Mouse (Mus musculus) yolk sac, embryonic 10.5 days (tissue): ENCODE measurements around the gene Hace1.
A peak's percentile ranks its signal among the peaks of the same experiment; 100 is the strongest.
"Not testable (repeated sequence)": the region's sequence is repeated elsewhere in the genome, so short reads cannot be mapped to it uniquely, and the experiment has no call there.

Experiments used
- DNase-seq: peaks from one replicate; pipeline ENCODE4 v3.0.0-alpha.2; 2017; ENCODE audit warnings: low spot score

The Hace1 gene

DNA sequence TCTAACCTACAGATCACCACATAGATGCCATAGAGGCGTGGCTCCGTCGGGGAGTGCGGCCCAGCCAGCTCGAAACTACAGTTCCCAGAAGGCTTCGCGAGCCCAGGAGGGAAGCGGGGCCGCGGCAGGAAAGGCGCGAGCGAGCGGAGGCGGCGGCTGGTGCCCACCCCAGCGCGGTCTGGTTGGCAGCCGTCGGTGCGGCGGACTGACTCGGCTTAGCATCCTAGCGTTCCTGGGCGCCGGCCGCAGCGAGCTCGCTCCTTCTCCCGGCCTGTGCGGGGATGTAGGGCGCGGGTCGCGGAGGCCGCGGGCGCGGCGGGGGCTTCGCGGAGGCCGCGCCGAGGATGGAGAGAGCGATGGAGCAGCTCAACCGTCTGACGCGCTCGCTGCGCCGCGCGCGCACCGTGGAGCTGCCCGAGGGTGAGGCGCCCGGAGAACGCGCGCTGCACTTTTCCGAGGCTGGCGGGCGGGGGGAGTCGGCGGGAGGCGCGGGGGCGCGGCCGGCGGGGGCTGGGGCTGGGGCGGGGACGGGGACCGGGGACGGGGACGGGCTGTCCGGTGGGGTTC lies at the start of gene Hace1:
TSS of gene Hace1 (plus strand) at position 99 of the 567 bp plus-strand sequence.
- peak; percentile 86 for DNase-seq

GRCm38 (mm10) chr10:45537334-45537733 lies 40.3 kb upstream of the Hace1 start:
- DNase-seq = not testable (repeated sequence)

DNA sequence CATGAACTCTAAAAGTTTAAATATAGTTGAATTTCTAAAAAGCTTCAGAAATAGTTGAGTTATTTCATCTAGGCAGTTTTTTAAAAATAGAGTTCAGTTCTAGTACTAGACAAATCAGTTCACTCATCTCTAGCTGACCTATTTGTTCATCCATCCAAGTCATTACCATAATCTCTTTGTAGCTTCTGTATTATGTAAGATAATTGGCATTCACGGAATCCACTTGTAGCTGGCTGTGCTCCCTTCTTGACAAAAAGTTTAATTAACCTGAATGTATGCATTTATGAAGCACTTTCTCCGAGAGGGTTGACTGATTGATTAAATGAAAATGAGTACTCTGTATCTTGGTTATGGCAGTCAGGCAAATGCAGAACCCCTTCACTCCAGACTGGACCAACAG lies 34.9 kb upstream of the Hace1 start:
- no peak for DNase-seq

GRCm38 (mm10) chr10:45546799-45547198 lies 30.8 kb upstream of the Hace1 start:
- DNase-seq = peak; percentile 51

DNA sequence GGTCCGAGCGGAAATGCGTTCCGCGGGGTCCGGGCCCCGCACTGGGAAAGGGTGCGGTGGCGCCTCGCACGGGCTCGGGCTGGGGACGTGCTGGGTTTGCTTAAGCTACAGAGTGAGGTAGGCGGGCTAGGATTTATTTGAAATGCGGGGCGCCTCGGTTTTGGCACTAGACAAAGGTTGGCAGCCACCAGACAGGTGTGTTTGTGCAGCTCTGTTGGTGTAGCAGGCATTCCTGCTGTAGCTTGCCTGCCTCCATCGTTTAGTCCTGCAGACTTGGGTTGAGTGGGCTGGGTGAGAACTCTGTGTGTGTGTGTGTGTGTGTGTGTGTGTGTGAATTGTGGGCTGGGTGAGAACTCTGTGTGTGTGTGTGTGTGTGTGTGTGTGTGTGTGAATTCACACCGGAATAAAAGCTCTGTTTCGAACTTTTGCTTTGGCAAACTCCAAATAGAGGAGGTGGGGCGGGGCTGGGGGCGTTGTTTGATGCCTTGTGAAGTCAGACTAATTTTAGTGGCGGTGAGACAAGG lies 731 bp downstream of the Hace1 start:
- DNase-seq = peak; percentile 55

DNA sequence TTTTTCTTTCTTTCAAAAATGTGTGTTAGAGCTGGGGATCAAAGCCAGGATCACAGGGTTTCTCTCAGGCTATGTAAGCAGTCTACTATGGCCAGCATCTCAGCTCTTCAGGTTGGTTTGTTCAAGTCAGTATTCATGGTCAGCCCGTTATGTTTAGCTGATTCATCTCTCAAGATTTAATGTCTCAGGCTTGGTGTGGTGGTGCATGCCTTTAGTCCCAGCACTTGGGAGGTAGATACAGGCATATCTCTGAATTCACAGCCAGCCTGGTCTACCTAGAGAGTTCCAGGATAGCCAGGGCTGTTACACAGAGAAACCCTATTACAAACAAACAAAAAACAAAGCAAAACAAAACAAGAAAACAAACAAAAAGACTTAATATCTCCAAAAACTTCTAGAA lies 5.7 kb downstream of the Hace1 start:
- no peak for DNase-seq

GRCm38 (mm10) chr10:45583829-45584228 lies 6.2 kb downstream of the Hace1 start:
- no peak for DNase-seq

GRCm38 (mm10) chr10:45584311-45585102 lies 6.9 kb downstream of the Hace1 start:
- DNase-seq = no peak

- peak; percentile 21 for DNase-seq
Measured at GRCm38 (mm10) chr10:45605853-45606252, 28.2 kb downstream of the Hace1 start.

GRCm38 (mm10) chr10:45610727-45611126 lies 33.1 kb downstream of the Hace1 start:
- no peak for DNase-seq

- DNase-seq = no peak
Measured at GRCm38 (mm10) chr10:45616012-45616411, 38.4 kb downstream of the Hace1 start.

DNA sequence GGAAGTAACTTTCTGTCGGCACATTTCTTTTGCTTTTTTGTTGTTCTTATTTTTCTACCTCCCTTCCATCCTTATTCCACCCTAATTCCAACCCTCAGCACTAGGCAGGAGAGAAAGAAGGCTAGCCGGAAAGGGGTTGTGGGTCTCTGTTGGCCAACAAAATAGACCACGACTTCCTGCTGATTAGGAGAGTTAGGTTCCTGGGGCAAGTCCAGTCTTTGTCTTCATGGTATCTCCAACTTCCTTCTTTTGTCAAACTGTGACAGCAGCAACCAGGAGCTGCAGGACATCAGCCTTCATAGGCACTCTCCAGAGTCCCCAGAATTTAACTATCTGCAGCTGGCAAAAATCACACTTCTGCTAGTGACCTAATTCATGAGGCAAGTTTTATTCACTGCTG lies 41.4 kb downstream of the Hace1 start:
- no peak for DNase-seq

DNA sequence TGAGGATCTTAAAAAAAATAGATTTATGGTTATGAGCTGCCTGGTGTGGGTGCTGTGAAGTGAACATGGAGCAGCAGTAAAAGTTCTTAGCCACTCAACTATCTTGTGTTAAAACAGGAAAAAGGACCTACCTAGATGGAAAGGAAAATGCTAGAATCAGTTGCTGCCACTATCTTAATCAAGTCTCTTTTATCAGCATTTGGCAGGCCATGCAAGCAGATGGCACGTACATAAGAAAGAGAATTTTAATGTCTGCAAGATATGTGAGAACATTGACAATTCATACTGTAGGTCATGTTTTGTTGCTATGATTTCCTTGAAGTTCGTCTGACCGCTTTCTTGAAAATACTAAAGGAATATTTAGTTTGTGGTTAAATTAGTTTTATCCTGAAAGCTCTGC lies 54.4 kb downstream of the Hace1 start:
- DNase-seq = no peak

DNA sequence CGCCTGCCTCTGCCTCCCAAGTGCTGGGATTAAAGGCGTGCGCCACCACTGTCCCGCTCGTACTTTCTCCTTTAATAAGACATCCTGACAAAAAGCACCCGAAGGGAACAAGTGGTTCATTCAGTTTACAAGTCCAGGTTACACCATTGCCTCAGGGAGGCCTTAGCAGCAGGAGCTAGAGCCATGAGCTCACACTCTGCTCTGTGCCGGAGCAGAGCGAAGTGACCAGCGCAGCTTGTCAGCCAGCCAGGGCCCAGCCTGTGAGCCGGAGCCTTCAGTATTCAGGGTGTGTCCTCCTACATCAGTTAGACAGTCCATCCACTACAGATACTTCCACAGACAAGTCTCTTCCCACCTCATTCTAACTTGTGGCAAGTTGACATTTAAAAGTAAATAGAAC lies 55.0 kb downstream of the Hace1 start:
- no peak for DNase-seq

GRCm38 (mm10) chr10:45635201-45635600 lies 57.6 kb downstream of the Hace1 start:
- no peak for DNase-seq

DNA sequence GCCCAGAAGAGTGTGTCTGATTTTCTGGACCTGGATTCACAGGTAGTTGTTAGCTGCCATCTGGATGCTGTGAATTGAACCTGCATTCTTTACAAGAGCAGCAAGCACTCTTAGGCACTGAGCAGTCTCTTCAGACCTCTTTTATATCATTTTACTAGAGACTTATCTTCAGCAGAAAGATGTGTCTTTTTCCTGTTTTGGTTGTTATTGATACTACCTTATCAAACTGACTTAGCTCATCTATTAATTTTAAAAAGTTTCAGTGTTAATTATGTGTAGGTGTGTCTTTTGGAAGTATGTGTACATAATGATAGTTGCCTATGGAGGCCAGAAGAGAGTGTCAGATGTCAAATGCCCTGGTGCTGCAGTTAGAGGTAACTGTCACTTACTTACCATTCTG lies 62.1 kb downstream of the Hace1 start:
- no peak for DNase-seq

DNA sequence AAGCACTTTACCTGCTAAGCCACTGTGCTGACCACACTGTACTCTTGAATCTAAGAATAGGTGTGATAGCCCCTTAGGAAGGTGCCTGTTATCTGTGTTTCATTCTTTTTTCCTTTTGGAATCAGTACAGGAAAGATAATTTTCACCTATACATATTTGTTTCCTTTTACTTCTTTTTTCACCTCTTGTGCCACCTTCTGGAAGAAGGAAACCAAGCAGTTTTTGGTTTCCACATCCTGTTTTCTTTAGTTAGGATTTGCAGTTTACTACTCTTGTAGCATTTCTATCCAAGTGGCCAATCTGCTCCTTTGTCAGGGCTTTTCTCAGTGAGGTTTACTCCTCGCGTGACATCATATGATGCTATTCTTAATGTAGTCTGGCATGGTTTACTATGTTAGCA lies 76.4 kb downstream of the Hace1 start:
- no peak for DNase-seq

GRCm38 (mm10) chr10:45662015-45662414 lies 84.4 kb downstream of the Hace1 start:
- DNase-seq = no peak

GRCm38 (mm10) chr10:45668266-45668665 lies 90.6 kb downstream of the Hace1 start:
- no peak for DNase-seq

DNA sequence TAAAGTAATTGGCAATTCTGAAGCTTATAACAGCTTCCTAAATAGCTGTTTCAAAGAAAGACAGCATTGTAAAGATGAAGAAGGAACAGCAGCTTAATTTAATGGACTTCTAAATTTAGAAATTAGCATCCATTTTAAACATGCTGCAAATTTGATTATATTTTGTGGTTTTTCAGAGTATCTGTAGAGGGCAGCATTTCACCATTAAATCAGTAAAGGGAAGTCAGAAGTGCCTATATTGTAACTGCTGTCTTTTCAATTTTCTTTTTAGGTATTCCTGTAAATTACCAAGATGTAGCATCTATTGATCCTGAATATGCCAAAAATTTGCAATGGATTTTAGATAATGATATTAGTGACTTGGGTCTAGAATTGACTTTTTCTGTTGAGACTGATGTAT lies 99.2 kb downstream of the Hace1 start:
- no peak for DNase-seq

GRCm38 (mm10) chr10:45686191-45686590 lies 108.6 kb downstream of the Hace1 start:
- no peak for DNase-seq

DNA sequence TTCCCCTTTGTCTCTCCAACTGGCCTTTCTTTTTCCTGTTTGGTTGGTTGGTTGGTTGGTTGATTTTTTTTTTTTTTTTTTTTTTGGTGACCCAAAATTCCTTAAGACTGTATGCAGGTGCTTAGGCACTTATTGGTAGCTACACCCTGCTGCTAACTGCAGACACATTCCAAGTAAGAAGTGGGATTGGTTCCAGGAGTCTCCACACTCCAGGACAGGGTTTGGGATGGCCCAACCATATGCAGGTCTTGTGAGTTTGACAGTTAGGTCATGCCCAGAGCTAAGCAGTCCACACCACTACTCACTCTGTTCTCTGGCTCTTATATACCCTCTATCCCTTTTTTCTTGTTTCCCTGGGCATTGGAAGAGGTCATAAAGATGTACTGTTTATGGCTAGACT lies 117.3 kb downstream of the Hace1 start:
- no peak for DNase-seq

DNA sequence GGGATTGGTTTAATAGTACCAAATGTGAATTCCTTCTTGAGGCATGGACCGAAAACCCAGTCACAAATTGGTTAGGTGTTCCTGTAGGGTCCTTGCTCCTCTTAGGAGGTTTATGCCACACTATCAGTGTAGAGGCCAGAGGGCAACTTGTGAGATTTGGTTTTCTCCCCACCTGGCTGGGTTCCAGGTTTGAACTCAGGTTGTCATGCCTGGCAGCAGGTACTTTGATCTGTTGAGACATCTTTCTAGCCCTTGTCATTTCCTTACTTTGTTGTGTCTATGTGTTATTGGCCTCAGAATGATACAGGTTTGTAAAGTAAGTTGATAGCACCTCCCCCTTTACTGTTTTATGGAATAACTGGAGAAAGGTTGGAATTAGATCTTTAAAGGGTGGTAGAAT lies 117.9 kb downstream of the Hace1 start:
- no peak for DNase-seq

- DNase-seq = no peak
Measured at GRCm38 (mm10) chr10:45698930-45699329, 121.3 kb downstream of the Hace1 start.
